Mouse (Mus musculus): Measurements from ENCODE around the gene Klf16.

GRCm38 (mm10) chr10:80553997-80554396 lies 23.1 kb downstream of the Klf16 start:
- TF ChIP-seq CTCF (IDR thresholded peaks at IDR 0.05; ENCODE audit: low read depth, low read length) (no peak), POLR2A (IDR thresholded peaks at IDR 0.05; ENCODE audit: extremely low read depth, insufficient read depth, low read length) (no peak)

Data from liver, adult 2 months (tissue).